Mouse (Mus musculus) frontal cortex, adult (tissue): Measurements from ENCODE around the gene Plod2.

Experiments used
- ATAC-seq: cut with Nextera tagmentation; 2 replicates; pipeline ENCODE4 v1.9.2; 2017; ENCODE audit warnings: mild to moderate bottlenecking, moderate library complexity, mixed read lengths; ENCODE audit not compliant: low TSS enrichment

The Plod2 gene

DNA sequence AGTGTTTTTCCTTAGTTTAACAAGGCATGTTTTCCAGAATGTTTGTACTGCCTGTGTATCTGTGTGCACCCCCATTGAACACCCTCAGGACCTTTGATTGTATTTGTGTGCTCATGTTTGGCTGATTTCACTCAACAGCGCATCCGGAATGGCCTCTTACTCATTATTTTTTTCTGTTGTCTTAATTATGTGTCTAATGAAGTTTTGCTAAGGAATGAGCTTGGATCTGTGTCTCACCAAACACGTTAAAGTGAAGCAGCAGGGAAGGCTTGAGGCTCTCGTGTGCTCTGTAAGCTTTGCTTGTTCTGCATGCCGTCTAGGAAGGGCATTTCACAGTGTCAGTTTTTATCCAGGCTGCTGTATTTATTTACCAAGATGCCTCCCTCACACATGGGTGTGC, 59.5 kb downstream of the Plod2 start:
- ATAC-seq = no peak

- ATAC-seq = no peak
These were observed 61.5 kb downstream of the Plod2 start for GRCm38 (mm10) chr9:92603541-92603940.

- ATAC-seq = peak; percentile 89
These were observed 68.7 kb downstream of the Plod2 start for GRCm38 (mm10) chr9:92610628-92611267.

GRCm38 (mm10) chr9:92612641-92613040, 70.6 kb downstream of the Plod2 start:
- ATAC-seq = no peak

DNA sequence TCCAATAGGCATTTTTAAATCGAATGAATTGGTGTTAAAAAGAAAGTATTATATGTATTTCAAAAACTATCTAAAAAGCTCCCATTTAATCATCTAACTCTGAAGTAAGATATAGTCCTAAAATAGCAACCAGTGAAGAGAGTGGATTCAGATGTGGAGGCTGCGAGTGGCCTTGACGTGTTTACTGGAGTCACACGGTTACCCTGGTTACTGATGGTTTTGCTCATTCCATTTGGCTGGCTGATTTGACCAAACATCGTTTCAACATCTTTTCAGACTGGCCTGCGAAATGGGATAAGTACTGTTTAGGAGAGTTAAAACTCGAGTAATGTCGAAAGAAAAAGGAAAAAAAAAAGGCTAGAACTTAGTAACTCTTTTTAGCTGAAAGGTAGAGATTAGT, 71.2 kb downstream of the Plod2 start:
- no peak; the same call in 1 of the 2 replicates for ATAC-seq

- no peak for ATAC-seq
These were observed 74.4 kb downstream of the Plod2 start for GRCm38 (mm10) chr9:92616418-92616817.

DNA sequence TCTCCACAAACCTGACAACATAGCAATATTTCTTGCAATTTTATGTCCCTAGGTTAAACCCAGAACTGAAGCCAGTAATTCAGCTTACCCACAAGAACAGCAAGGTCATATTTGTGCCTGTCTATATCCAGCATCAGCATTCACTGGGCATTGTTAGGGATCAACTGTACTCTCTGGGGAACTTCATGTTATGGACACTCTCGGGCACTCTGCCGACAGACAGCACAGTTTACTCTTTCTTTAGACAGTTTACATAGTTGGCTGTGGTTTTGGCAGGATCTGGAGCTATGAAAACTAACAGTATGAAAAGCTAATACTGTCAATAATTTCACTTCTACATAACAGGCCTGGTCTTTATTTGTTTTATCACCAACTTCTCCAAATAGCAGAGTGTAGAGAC, 75.4 kb downstream of the Plod2 start:
- ATAC-seq = no peak

GRCm38 (mm10) chr9:92620088-92620487, 78.1 kb downstream of the Plod2 start:
- ATAC-seq = no peak

DNA sequence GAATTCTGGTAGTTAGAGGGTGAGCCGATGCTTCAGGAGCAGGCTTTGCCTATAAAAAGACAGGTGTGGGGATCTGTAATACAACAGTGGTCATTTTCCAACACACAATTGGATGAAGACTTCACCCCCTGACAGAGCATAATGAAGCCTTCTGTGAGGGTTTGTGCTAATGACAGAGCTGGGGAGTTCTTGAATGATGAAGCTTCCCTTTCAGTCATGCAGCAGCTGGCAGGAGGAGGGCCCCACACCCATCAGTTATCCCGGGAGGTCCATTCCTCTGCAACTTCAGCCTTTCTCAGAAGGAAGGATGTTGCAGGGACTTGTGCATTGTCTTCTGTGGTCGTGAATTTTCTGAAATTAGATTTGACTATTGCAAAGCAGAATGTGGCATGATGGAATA, 79.2 kb downstream of the Plod2 start:
- no peak for ATAC-seq

GRCm38 (mm10) chr9:92621878-92622282, 79.9 kb downstream of the Plod2 start:
- no peak for ATAC-seq

DNA sequence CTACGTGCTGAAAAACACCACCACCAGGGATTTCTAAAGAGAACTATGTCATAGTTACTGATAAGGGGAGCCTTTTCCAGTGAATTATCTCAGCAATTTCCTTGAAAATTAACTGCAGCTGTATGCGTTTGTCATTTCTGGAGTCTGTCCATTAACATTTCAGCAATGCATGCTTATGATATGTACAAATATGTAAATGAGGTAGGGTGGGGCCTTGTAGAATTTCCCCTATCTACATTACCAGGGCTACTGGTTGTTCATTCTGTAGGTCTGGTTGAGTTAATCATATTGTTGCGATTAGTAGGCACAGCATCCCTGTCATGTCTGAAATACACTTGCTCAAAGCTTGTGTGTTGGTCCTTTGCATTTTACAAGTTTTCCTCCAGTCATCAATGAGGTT, 92.8 kb downstream of the Plod2 start:
- no peak for ATAC-seq

- ATAC-seq = no peak
These were observed 97.3 kb downstream of the Plod2 start for GRCm38 (mm10) chr9:92639200-92639897.

GRCm38 (mm10) chr9:92641717-92642116, 99.7 kb downstream of the Plod2 start:
- ATAC-seq = no peak
